Mouse (Mus musculus) testis, adult 2 months (tissue): ENCODE data around the gene Selenow. TPM values are rescaled to one million over a fixed set of nuclear protein-coding genes. Genes with fewer than 3 reads are reported as not detected.
A peak's percentile ranks its signal among the peaks of the same experiment; 100 is the strongest.

Source experiments
- H3K27ac ChIP-seq: fragments of 200-500 bp; 2 replicates; pipeline ENCODE4 v1.5.1; 2012; ENCODE audit warnings: low read depth, low read length; ENCODE audit not compliant: control insufficient read depth, insufficient read depth
- H3K27me3 ChIP-seq: fragments of 200-500 bp; 2 replicates; pipeline ENCODE4 v1.6.1; 2012; ENCODE audit warnings: mild to moderate bottlenecking, low read length, moderate library complexity; ENCODE audit not compliant: control insufficient read depth, insufficient read depth
- H3K36me3 ChIP-seq: fragments of 200-500 bp; 2 replicates; pipeline ENCODE4 v1.6.1; 2012; ENCODE audit warnings: mild to moderate bottlenecking, low read length; ENCODE audit not compliant: control insufficient read depth, insufficient read depth
- H3K4me1 ChIP-seq: fragments of 200-500 bp; 2 replicates; pipeline ENCODE4 v1.6.1; 2012; ENCODE audit warnings: low read length; ENCODE audit not compliant: control insufficient read depth, insufficient read depth
- H3K4me3 ChIP-seq: fragments of 200-500 bp; 2 replicates; pipeline ENCODE4 v1.5.1; 2012; ENCODE audit warnings: low read depth, mild to moderate bottlenecking, low read length, moderate library complexity, mixed read lengths; ENCODE audit not compliant: control insufficient read depth
- CTCF ChIP-seq: fragments of 200-500 bp; IDR thresholded peaks from 2 replicates; pipeline ENCODE4 v1.5.1; 2012; ENCODE audit warnings: low read depth, mild to moderate bottlenecking, inconsistent platforms, low read length, moderate library complexity; ENCODE audit not compliant: control insufficient read depth, insufficient read depth, insufficient replicate concordance
- POLR2A ChIP-seq: fragments of 200-500 bp; IDR thresholded peaks from 2 replicates; pipeline ENCODE4 v1.6.1; 2012; ENCODE audit warnings: low read depth, mild to moderate bottlenecking, inconsistent platforms, low read length, moderate library complexity; ENCODE audit not compliant: control insufficient read depth
- polyA plus RNA-seq: library from polyadenylated mRNA; depleted of rRNA; stranded (reverse); fragments of >200 nt; gene quantifications from 2 replicates; pipeline ENCODE4 v1.2.3, GENCODE M21; 2012

Gene Selenow
- polyA plus RNA-seq, 1 experiment = 409 TPM

- H3K36me3 ChIP-seq = no peaks in the 10 kb centered on the region
- H3K4me3 ChIP-seq = no peak overlapping the region
- no peak overlapping the region for H3K27ac ChIP-seq
- H3K27me3 ChIP-seq = no peaks in the 10 kb centered on the region
- peaks cover 10% of the 10 kb centered on the region for H3K4me1 ChIP-seq
- TF ChIP-seq POLR2A (no peak), CTCF (peak; percentile 41; the same call in 1 of the 2 replicates)
Observed at GRCm38 (mm10) chr7:15953307-15954074, 31.3 kb upstream of the Selenow start.

GRCm38 (mm10) chr7:15952416-15952815, 30.2 kb upstream of the Selenow start:
- TF ChIP-seq CTCF (no peak), POLR2A (no peak)

GRCm38 (mm10) chr7:15950008-15950407, 27.8 kb upstream of the Selenow start:
- Histone ChIP-seq H3K4me3 (no peak overlapping the region), H3K27me3 (no peaks in the 10 kb centered on the region), H3K27ac (no peak overlapping the region), H3K36me3 (no peaks in the 10 kb centered on the region), H3K4me1 (peaks cover 8% of the 10 kb centered on the region)
- no peak for TF ChIP-seq CTCF
- TF ChIP-seq POLR2A = no peak

More at GRCm38 (mm10) chr7:15952416-15952815, 30.2 kb upstream of the Selenow start:
- no peak overlapping the region for H3K4me3 ChIP-seq
- no peaks in the 10 kb centered on the region for H3K36me3 ChIP-seq
- H3K4me1 ChIP-seq = peaks cover 11% of the 10 kb centered on the region
- no peak overlapping the region for H3K27ac ChIP-seq
- H3K27me3 ChIP-seq = no peaks in the 10 kb centered on the region

DNA sequence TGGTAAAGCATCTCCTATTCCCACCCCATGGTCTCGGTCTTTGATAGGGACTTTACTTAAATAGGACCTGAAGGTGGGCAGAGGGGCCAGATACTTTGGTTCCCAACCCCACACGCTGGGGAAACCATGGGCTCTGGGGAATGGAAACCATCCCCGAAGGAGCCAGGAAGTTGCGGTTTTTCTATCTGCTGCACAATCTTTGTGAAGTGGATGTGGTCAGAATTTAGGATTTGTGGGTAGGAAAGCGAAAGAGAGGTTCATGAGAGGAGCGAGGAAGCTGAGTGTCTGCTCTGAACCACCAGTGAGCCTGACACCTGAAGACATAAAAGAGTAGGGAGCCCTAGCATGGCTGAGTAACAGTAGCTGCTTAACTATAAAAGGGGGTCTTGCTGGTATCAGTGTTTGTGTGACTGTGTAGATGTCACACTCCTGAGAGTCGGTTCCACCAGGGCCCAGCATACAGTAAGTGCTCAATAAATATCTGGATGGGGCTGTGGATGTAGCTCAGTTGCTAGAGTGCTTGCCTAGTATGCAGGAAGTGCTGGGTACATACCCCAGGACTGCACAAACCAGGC, 27.1 kb upstream of the Selenow start:
- Histone ChIP-seq H3K27me3 (no peaks in the 10 kb centered on the region), H3K4me3 (no peak overlapping the region), H3K4me1 (peaks cover 10% of the 10 kb centered on the region), H3K36me3 (no peaks in the 10 kb centered on the region), H3K27ac (no peak overlapping the region)
- TF ChIP-seq CTCF (no peak), POLR2A (no peak)

- H3K4me1 ChIP-seq = peaks cover 10% of the 10 kb centered on the region
- H3K27me3 ChIP-seq = no peaks in the 10 kb centered on the region
- peak overlapping the region; percentile 68 for H3K4me3 ChIP-seq
- TF ChIP-seq POLR2A (0 out of 2 replicates have a peak, but pooled peaks have one; percentile 15), CTCF (peak; percentile 71; the same call in 1 of the 2 replicates)
- H3K36me3 ChIP-seq = no peaks in the 10 kb centered on the region; the same call in 1 of the 2 replicates
- H3K27ac ChIP-seq = no peak overlapping the region
Observed at GRCm38 (mm10) chr7:15948381-15948941, 26.3 kb upstream of the Selenow start.

GRCm38 (mm10) chr7:15947653-15948260, 25.6 kb upstream of the Selenow start:
- Histone ChIP-seq H3K4me1 (peaks cover 10% of the 10 kb centered on the region), H3K27ac (no peak overlapping the region), H3K36me3 (no peaks in the 10 kb centered on the region; the same call in 1 of the 2 replicates), H3K4me3 (peak overlapping the region; percentile 9; the same call in 1 of the 2 replicates), H3K27me3 (no peaks in the 10 kb centered on the region)
- TF ChIP-seq POLR2A = no peak
- TF ChIP-seq CTCF = no peak
